ENCODE assay signal across 18 mouse cellular contexts in the genomic region with DNA sequence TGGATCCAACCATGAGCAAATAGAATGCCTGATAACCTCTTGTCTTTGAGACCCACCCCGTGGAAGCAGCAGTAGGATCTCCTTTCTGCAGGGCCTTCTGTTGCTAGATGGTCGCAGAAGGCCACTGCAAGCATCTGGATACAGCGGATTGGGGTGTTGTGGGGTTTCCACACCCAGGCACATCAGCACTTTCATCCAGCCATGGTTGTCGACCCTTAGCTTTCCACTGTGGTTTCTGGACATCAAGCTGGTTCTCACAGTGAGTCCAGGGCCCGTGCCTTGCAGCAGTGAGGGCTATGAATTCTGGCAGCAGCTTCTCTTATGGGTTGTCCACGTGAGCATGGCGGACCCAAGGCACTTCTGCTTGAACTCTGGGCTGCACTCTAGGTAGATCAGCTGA.
"Had no signal": no experiment of that assay in that cellular context is flagged by ENCODE, and none has a peak within 500 bp of the region (broad histone marks: within the 10 kb centered on the region; RNA-seq: fewer than 3 reads in every experiment).

No protein-coding gene starts in this region.

- H3K4me3 ChIP-seq: forebrain, embryonic 15.5 days; heart, embryonic 13.5 days; heart, embryonic 15.5 days; hindbrain, embryonic 13.5 days; hindbrain, embryonic 15.5 days; left cerebral cortex, adult 2 months; limb, embryonic 13.5 days; limb, embryonic 15.5 days; liver, embryonic 12.5 days had no signal

- H3K27ac ChIP-seq: forebrain, embryonic 15.5 days; heart, embryonic 13.5 days; heart, embryonic 15.5 days; hindbrain, embryonic 13.5 days; hindbrain, embryonic 15.5 days; hindbrain, postnatal 0 days; left cerebral cortex, adult 2 months; limb, embryonic 13.5 days; limb, embryonic 15.5 days; liver, embryonic 12.5 days; liver, embryonic 14.5 days had no signal

- H3K36me3 ChIP-seq: forebrain, embryonic 15.5 days; heart, embryonic 13.5 days; heart, embryonic 15.5 days; hindbrain, embryonic 13.5 days; hindbrain, embryonic 15.5 days; limb, embryonic 13.5 days; limb, embryonic 15.5 days; liver, embryonic 12.5 days had no signal

- H3K27me3 ChIP-seq: forebrain, embryonic 15.5 days; heart, embryonic 13.5 days; heart, embryonic 15.5 days; hindbrain, embryonic 13.5 days; hindbrain, embryonic 15.5 days; limb, embryonic 13.5 days; limb, embryonic 15.5 days; liver, embryonic 12.5 days had no signal

- DNase-seq: forebrain, postnatal 0 days; gastrocnemius, postnatal 36 days; heart, adult 18-20 months; kidney, adult 11 months; kidney, adult 8-10 months; kidney, postnatal 14 days; kidney, postnatal 36 days had no signal

- H3K9me3 ChIP-seq: forebrain, embryonic 15.5 days; heart, embryonic 13.5 days; heart, embryonic 15.5 days; hindbrain, embryonic 13.5 days; hindbrain, embryonic 15.5 days; limb, embryonic 13.5 days; limb, embryonic 15.5 days; liver, embryonic 12.5 days had no signal

- H3K4me1 ChIP-seq: forebrain, embryonic 15.5 days had no signal
